Mouse (Mus musculus): ENCODE measurements around the gene Rc3h1.
A peak's percentile ranks its signal among the peaks of the same experiment; 100 is the strongest.
"Not testable (repeated sequence)": the region's sequence is repeated elsewhere in the genome, so short reads cannot be mapped to it uniquely, and the experiment has no call there.

Rc3h1 gene

DNA sequence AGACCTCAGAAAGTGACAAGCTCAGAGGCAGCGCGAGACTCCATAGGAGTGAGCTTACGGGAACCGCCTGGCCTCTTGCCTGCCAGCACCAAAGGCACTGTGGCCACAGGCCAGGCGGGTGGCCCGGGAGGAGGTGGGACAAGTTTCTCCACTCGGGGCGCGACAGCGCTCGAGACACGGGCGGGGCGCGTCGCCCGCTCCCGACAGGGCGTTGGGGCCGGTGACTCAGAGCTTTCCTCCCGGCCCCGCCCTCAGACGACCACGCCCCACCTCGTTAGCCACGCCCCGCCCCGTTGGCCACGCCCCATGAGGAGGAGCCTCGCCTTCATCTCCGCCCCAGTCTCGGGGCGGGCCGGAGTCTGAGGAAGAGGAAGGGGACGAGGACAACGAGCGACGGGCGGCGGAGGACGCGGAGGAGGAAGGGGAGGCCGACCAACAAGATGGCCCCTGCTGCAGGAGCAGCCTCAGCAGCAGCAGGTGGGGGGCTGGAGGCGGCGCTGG is at the start of gene Rc3h1:
Gene Rc3h1, plus strand, starts transcription at position 362 of the 501 bp plus-strand sequence.
- Histone ChIP-seq H3K4me1 (replicated peaks; ENCODE audit: low read depth, low read length) (peaks cover 13% of the 10 kb centered on the region), H3K36me3 (ENCODE audit: insufficient read depth, low read length) (no peaks in the 10 kb centered on the region), H3K9me3 (ENCODE audit: low read length) (no peaks in the 10 kb centered on the region), H3K4me3 (replicated peaks; ENCODE audit: low read length) (peak within 1 kb of the TSS; percentile 98), H3K27me3 (ENCODE audit: insufficient read depth, low read length) (peaks cover 7% of the 10 kb centered on the region; the same call in 1 of the 2 replicates)
- TF ChIP-seq POU5F1 (IDR thresholded peaks at IDR 0.05; ENCODE audit: borderline replicate concordance, low read length) (no peak), CTCF (conservative IDR thresholded peaks at IDR 0.05; ENCODE audit: low read length) (no peak), NANOG (IDR thresholded peaks at IDR 0.05; ENCODE audit: borderline replicate concordance, low read length) (no peak)

DNA sequence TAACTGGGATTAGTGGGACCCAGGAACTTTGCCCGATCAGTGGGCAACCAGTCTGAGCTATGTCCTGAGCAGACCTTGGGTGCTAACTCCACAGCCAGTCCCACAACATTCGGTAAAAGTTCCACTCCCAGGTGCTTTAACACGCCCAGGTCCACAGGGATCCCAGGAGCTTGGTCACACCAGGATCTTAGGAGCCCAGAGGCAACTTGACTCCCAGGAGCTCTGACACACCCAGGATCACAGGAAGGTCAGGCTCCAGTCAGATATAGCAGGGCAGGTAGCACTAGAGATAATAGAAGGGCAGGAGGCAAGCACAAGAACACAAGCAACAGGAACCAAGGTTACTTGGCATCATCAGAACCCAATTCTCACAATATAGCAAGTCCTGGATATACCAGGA is 48.1 kb upstream of the Rc3h1 start:
- Histone ChIP-seq H3K4me1 (replicated peaks; ENCODE audit: low read depth, low read length) (no peaks in the 10 kb centered on the region), H3K27me3 (ENCODE audit: insufficient read depth, low read length) (no peaks in the 10 kb centered on the region), H3K36me3 (ENCODE audit: insufficient read depth, low read length) (no peaks in the 10 kb centered on the region), H3K9me3 (ENCODE audit: low read length) (no peaks in the 10 kb centered on the region), H3K4me3 (replicated peaks; ENCODE audit: low read length) (no peak overlapping the region)
- no peak for TF ChIP-seq NANOG (IDR thresholded peaks at IDR 0.05; ENCODE audit: borderline replicate concordance, low read length)
- no peak for TF ChIP-seq POU5F1 (IDR thresholded peaks at IDR 0.05; ENCODE audit: borderline replicate concordance, low read length)
- TF ChIP-seq CTCF (conservative IDR thresholded peaks at IDR 0.05; ENCODE audit: low read length): no peak

DNA sequence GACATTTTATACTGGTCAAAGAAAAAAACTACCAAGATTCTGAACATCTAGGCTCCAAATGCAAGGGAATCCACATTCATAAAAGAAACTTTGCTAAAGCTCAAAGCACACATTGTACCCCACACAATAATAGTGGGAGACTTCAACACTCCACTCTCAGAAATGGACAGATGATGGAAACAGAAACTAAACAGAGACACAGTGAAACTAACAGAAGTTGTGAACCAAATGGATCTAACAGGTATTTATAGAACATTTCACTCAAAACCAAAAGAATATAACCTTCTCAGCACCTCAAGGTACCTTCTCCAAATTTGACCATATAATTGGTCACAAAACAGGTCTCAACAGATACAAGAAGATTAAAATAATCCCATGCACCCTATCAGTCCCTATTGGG is 46.3 kb upstream of the Rc3h1 start:
- not testable (repeated sequence) for H3K36me3 ChIP-seq (ENCODE audit: insufficient read depth, low read length); H3K27me3 ChIP-seq (ENCODE audit: insufficient read depth, low read length); H3K9me3 ChIP-seq (ENCODE audit: low read length); H3K4me3 ChIP-seq (replicated peaks; ENCODE audit: low read length); H3K4me1 ChIP-seq (replicated peaks; ENCODE audit: low read depth, low read length)

DNA sequence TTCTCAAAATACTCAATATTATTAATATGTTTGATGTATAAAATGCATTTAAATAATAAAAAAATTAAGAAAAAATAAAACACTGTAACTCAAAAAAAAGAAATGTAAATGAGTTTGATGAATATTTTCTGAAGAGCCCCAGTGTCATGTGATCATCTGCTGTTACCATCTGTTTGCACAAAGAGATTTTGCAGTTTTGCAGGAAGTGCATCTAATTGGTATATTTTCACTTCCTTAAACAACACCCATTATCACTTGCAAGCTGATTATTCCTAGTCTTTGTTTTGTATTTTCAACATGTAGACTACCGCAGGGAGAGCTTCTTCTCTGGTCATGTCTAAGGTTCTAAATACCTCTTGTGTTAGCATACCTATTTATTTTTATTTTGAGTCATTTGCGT is 45.1 kb upstream of the Rc3h1 start:
- Histone ChIP-seq H3K27me3 (ENCODE audit: insufficient read depth, low read length) (no peaks in the 10 kb centered on the region), H3K36me3 (ENCODE audit: insufficient read depth, low read length) (no peaks in the 10 kb centered on the region), H3K9me3 (ENCODE audit: low read length) (no peaks in the 10 kb centered on the region), H3K4me1 (replicated peaks; ENCODE audit: low read depth, low read length) (no peaks in the 10 kb centered on the region), H3K4me3 (replicated peaks; ENCODE audit: low read length) (no peak overlapping the region)
- TF ChIP-seq CTCF (conservative IDR thresholded peaks at IDR 0.05; ENCODE audit: low read length) (no peak), NANOG (IDR thresholded peaks at IDR 0.05; ENCODE audit: borderline replicate concordance, low read length) (no peak), POU5F1 (IDR thresholded peaks at IDR 0.05; ENCODE audit: borderline replicate concordance, low read length) (no peak)

DNA sequence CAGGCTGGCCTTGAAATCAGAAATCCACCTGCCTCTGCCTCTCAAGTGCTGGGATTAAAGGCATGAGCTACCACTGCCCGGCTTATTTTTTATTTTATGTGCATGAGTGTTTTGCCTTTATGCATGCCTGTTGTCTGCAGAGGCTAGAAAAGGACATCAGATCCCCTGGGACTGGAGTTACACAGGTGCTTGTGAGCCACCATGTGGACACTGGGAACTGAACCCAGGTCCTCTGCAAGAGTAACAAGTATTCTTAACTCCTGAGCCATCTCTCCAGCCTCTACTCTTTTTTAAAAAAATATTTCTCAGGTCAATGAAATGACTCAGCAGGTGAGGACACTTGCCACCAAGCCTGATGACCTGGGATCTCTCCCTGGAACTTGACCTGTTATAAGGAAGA is 44.6 kb upstream of the Rc3h1 start:
- Histone ChIP-seq H3K4me1 (replicated peaks; ENCODE audit: low read depth, low read length) (no peaks in the 10 kb centered on the region), H3K27me3 (ENCODE audit: insufficient read depth, low read length) (no peaks in the 10 kb centered on the region), H3K4me3 (replicated peaks; ENCODE audit: low read length) (no peak overlapping the region), H3K9me3 (ENCODE audit: low read length) (no peaks in the 10 kb centered on the region), H3K36me3 (ENCODE audit: insufficient read depth, low read length) (no peaks in the 10 kb centered on the region)
- no peak for TF ChIP-seq NANOG (IDR thresholded peaks at IDR 0.05; ENCODE audit: borderline replicate concordance, low read length)
- TF ChIP-seq POU5F1 (IDR thresholded peaks at IDR 0.05; ENCODE audit: borderline replicate concordance, low read length): no peak
- no peak for TF ChIP-seq CTCF (conservative IDR thresholded peaks at IDR 0.05; ENCODE audit: low read length)

DNA sequence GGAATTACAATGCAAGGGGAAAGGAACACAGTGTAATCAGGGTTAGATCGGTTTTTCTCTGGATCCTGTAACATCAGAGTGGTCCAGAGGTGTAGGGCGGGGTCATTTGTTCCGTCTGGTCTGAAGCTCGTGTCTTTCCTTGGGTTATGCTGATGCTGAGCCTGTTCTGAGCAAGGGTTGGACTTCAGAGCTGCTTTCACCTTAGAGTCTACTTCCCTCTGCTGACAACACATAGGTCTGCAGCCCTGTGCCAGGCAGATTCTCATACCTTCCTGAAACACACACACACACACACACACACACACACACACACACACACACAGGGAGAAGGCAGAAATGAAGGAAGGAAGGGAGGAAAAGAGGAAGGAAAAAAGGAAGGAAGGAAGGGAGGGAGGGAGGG is 43.2 kb upstream of the Rc3h1 start:
- Histone ChIP-seq H3K27me3 (ENCODE audit: insufficient read depth, low read length) (no peaks in the 10 kb centered on the region), H3K9me3 (ENCODE audit: low read length) (no peaks in the 10 kb centered on the region), H3K36me3 (ENCODE audit: insufficient read depth, low read length) (no peaks in the 10 kb centered on the region), H3K4me1 (replicated peaks; ENCODE audit: low read depth, low read length) (no peaks in the 10 kb centered on the region), H3K4me3 (replicated peaks; ENCODE audit: low read length) (no peak overlapping the region)
- TF ChIP-seq NANOG (IDR thresholded peaks at IDR 0.05; ENCODE audit: borderline replicate concordance, low read length): no peak
- no peak for TF ChIP-seq POU5F1 (IDR thresholded peaks at IDR 0.05; ENCODE audit: borderline replicate concordance, low read length)
- TF ChIP-seq CTCF (conservative IDR thresholded peaks at IDR 0.05; ENCODE audit: low read length): no peak

DNA sequence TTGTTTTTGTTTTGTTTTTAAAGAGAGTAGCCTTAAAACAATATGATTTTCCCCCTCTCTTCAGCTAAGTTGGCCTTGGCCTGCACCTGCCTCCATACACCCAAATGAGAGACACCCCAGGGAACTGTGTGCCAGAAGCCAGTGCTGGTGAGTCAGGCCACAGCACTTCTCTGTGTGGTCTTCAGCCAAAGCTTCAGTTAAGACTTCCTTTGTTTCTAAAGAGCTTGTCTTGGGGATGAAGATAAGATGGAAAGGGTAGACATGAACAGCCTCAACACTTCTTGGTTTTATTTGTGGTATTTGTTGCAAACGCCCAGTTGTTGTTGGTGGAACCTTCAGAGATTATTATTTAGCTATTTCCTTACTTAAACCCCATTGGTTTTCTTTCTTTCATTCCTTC is 31.5 kb upstream of the Rc3h1 start:
- no peak for TF ChIP-seq POU5F1 (IDR thresholded peaks at IDR 0.05; ENCODE audit: borderline replicate concordance, low read length)
- Histone ChIP-seq H3K4me1 (replicated peaks; ENCODE audit: low read depth, low read length) (no peaks in the 10 kb centered on the region), H3K9me3 (ENCODE audit: low read length) (no peaks in the 10 kb centered on the region), H3K36me3 (ENCODE audit: insufficient read depth, low read length) (no peaks in the 10 kb centered on the region), H3K27me3 (ENCODE audit: insufficient read depth, low read length) (no peaks in the 10 kb centered on the region), H3K4me3 (replicated peaks; ENCODE audit: low read length) (no peak overlapping the region)

DNA sequence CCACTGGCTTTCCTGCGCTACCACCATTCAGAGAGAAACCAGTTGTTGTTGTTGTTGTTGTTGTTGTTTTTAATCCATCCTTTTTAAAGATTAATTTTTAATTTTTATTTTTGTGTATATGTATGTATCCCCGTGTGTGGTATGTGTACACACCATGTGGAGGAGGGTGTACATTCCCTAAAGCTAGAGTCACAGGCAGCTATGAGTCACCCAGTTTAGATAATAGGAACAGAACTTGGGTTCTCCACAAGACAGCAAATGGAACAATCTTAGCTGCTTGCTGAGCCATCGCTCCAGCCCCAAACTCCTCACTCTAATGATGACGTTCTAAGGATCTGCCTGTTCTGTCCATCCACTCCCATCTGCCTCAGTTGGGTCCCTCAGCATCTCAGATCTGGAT is 29.2 kb upstream of the Rc3h1 start:
- H3K27me3 ChIP-seq (ENCODE audit: insufficient read depth, low read length): no peaks in the 10 kb centered on the region
- H3K4me3 ChIP-seq (replicated peaks; ENCODE audit: low read length): no peak overlapping the region
- TF ChIP-seq CTCF (conservative IDR thresholded peaks at IDR 0.05; ENCODE audit: low read length): no peak
- TF ChIP-seq NANOG (IDR thresholded peaks at IDR 0.05; ENCODE audit: borderline replicate concordance, low read length): no peak
- TF ChIP-seq POU5F1 (IDR thresholded peaks at IDR 0.05; ENCODE audit: borderline replicate concordance, low read length): no peak
- H3K36me3 ChIP-seq (ENCODE audit: insufficient read depth, low read length): no peaks in the 10 kb centered on the region
- H3K4me1 ChIP-seq (replicated peaks; ENCODE audit: low read depth, low read length): no peaks in the 10 kb centered on the region; the same call in 1 of the 2 replicates
- no peaks in the 10 kb centered on the region for H3K9me3 ChIP-seq (ENCODE audit: low read length)

DNA sequence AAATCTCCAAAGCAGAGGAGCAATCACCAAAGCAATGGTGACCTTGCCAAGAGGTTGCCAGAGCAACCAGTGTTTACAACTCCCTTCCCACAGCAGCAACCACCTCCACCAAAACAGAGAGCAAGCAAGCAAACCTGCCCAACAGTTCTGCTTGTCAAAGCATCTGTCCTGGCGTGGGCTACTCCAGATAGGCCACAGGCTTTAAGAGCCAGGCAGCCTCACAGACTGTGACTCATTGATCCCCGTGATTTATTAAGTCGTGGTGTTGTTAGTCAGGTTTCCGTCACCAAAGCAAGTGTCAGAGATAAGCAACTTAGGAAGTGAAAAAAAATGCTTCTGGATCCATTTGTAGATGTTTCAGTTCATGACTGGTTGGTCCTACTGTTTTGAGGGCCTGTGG is 27.7 kb upstream of the Rc3h1 start:
- TF ChIP-seq CTCF (conservative IDR thresholded peaks at IDR 0.05; ENCODE audit: low read length) (no peak), NANOG (IDR thresholded peaks at IDR 0.05; ENCODE audit: borderline replicate concordance, low read length) (no peak), POU5F1 (IDR thresholded peaks at IDR 0.05; ENCODE audit: borderline replicate concordance, low read length) (no peak)
- no peaks in the 10 kb centered on the region; the same call in 1 of the 2 replicates for H3K4me1 ChIP-seq (replicated peaks; ENCODE audit: low read depth, low read length)
- H3K36me3 ChIP-seq (ENCODE audit: insufficient read depth, low read length): no peaks in the 10 kb centered on the region
- no peaks in the 10 kb centered on the region for H3K9me3 ChIP-seq (ENCODE audit: low read length)
- H3K4me3 ChIP-seq (replicated peaks; ENCODE audit: low read length): no peak overlapping the region
- H3K27me3 ChIP-seq (ENCODE audit: insufficient read depth, low read length): no peaks in the 10 kb centered on the region

DNA sequence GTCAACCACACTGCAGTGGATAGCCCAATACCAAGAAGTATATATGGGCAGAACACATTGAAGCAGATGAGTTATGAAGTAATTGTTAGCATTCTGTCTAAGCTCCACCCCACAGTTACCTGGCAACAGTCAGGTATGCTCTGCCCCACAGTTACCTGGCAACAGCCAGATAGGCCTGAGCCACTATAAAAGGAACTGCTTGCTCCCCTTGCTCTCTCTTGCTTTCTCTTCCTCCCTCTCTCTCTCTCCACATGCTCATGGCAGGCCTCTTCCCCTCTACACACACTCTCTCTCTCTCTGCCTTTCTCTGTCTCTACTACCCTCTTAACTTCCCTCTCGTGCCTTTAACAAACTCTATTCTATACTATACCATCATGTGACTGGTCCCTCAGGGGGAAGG is 24.8 kb upstream of the Rc3h1 start:
- H3K27me3 ChIP-seq (ENCODE audit: insufficient read depth, low read length); H3K9me3 ChIP-seq (ENCODE audit: low read length); H3K4me1 ChIP-seq (replicated peaks; ENCODE audit: low read depth, low read length); H3K36me3 ChIP-seq (ENCODE audit: insufficient read depth, low read length); H3K4me3 ChIP-seq (replicated peaks; ENCODE audit: low read length): not testable (repeated sequence)
